In the genomic region with DNA sequence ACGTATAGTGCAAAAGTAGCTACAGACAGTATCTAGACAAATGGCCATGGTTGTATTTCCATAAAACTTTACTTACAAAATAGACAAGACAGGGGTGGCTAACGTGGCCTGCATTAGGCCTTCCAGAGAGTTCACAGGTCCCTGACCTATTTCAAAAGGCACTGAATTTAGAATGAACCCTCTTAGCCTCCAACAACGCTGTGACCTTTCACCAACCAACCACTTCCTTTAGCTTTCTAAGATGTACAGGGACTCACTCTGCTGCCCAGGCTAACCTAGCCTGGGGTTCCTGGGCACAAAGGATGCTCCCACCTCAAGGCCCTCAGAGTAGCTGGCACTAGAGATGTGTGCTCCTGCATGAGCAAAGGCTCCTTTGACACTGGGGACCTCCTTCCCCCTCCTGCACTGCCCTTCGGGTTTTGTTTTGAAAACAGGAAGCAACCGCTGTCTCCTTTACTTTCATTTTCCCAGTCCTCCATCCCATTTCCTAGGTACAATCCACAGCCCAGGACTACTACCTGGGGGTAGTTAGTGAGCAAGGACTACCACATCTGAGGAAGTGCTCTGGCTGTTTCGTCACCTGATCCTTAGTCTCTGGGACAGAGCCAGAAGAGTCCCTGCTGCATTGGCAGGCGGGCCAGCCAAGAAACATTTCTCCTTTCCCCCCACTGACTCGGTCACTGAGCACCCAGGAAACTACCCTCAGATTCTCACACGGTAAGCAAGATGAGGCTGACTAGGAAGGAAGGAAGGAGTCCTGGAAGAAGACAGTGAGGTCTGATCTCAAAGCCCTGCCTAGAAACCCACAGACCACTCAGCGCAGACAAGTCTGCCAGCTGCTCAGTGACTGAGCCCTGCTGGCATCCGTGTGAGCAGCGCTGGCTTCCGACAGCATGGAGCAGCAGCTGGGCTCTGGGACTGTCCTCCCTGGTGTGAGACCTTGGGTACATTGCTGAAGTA, we compare ENCODE assay signal across 8 mouse cellular contexts. TPM values are rescaled to one million over a fixed set of nuclear protein-coding genes. Genes with fewer than 3 reads are reported as not detected.
DNase-seq lines count a peak whose midpoint lies in the region; ATAC-seq lines count a peak whose summit lies in the region.

No protein-coding gene starts in this region.

- no peaks in the 10 kb centered on the region for H3K27me3 ChIP-seq in embryonic facial prominence, embryonic 11.5 days (ENCODE audit: control insufficient read depth, insufficient read depth, low read length)
- H3K27me3 ChIP-seq in embryonic facial prominence, embryonic 10.5 days (replicated peaks; ENCODE audit: low read depth, poor library complexity, severe bottlenecking), result no peaks in the 10 kb centered on the region
- no peaks in the 10 kb centered on the region for H3K27me3 ChIP-seq in heart, embryonic 12.5 days (replicated peaks)
- no peaks in the 10 kb centered on the region for H3K27me3 ChIP-seq in liver, embryonic 13.5 days

- no peak overlapping the region for H3K4me2 ChIP-seq in embryonic facial prominence, embryonic 11.5 days (ENCODE audit: low read depth, low read length)
- peak overlapping the region; percentile 48 for H3K4me2 ChIP-seq in heart, embryonic 12.5 days
- H3K4me2 ChIP-seq in liver, embryonic 13.5 days, result peak overlapping the region; percentile 67

- ATAC-seq in embryonic facial prominence, embryonic 11.5 days (replicated peaks; ENCODE audit: insufficient number of reproducible peaks, low FRiP score, low TSS enrichment, low read depth), result 0 out of 2 replicates have a peak, but pooled peaks have one; percentile 39
- ATAC-seq in heart, embryonic 12.5 days (ENCODE audit: insufficient number of reproducible peaks, low FRiP score), result no peak
- ATAC-seq in liver, embryonic 13.5 days (ENCODE audit: low read depth), result peak; percentile 64

- no peaks in the 10 kb centered on the region for H3K4me1 ChIP-seq in embryonic facial prominence, embryonic 11.5 days (ENCODE audit: control insufficient read depth, insufficient read depth, low read length)
- peaks cover 17% of the 10 kb centered on the region for H3K4me1 ChIP-seq in embryonic facial prominence, embryonic 10.5 days
- H3K4me1 ChIP-seq in heart, embryonic 12.5 days (replicated peaks), result peaks cover 10% of the 10 kb centered on the region
- H3K4me1 ChIP-seq in liver, embryonic 13.5 days (replicated peaks), result peaks cover 22% of the 10 kb centered on the region

- H3K36me3 ChIP-seq in embryonic facial prominence, embryonic 11.5 days (replicated peaks; ENCODE audit: control insufficient read depth, insufficient read depth, low read depth, low read length), result no peaks in the 10 kb centered on the region
- H3K36me3 ChIP-seq in embryonic facial prominence, embryonic 10.5 days (replicated peaks), result no peaks in the 10 kb centered on the region
- no peaks in the 10 kb centered on the region for H3K36me3 ChIP-seq in heart, embryonic 12.5 days
- no peaks in the 10 kb centered on the region for H3K36me3 ChIP-seq in liver, embryonic 13.5 days

- WGBS in embryonic facial prominence, embryonic 11.5 days, result 50% methylated on average over 13 of the region's 13 CpGs
- 47% methylated on average over 13 of the region's 13 CpGs for WGBS in embryonic facial prominence, embryonic 10.5 days
- 44% methylated on average over 13 of the region's 13 CpGs for WGBS in heart, embryonic 12.5 days
- WGBS in liver, embryonic 13.5 days (ENCODE audit: insufficient replicate concordance), result 25% methylated on average over 13 of the region's 13 CpGs

- H3K4me3 ChIP-seq in embryonic facial prominence, embryonic 11.5 days (ENCODE audit: low read depth, low read length), result no peak overlapping the region
- H3K4me3 ChIP-seq in embryonic facial prominence, embryonic 10.5 days, result no peak overlapping the region
- H3K4me3 ChIP-seq in heart, embryonic 12.5 days, result peak overlapping the region; percentile 4; the same call in 1 of the 2 replicates
- H3K4me3 ChIP-seq in liver, embryonic 13.5 days (replicated peaks), result peak overlapping the region; percentile 52

- H3K27ac ChIP-seq in embryonic facial prominence, embryonic 11.5 days (replicated peaks; ENCODE audit: low read depth, low read length), result no peak overlapping the region
- H3K27ac ChIP-seq in embryonic facial prominence, embryonic 10.5 days (replicated peaks), result no peak overlapping the region
- no peak overlapping the region for H3K27ac ChIP-seq in heart, embryonic 12.5 days (ENCODE audit: poor library complexity, severe bottlenecking)
- peak overlapping the region; percentile 1 for H3K27ac ChIP-seq in liver, embryonic 13.5 days

- DNase-seq in embryonic facial prominence, embryonic 11.5 days (ENCODE audit: low spot score), result no peak
- no peak for DNase-seq in embryonic facial prominence, embryonic 10.5 days (ENCODE audit: low spot score)
- peak; percentile 7 for DNase-seq in urinary bladder, postnatal 14 days (ENCODE audit: low spot score)
- no peak for DNase-seq in urinary bladder, adult 2 months (ENCODE audit: low spot score)
- DNase-seq in liver, embryonic 13.5 days, result no peak
- DNase-seq in spleen, postnatal 10 days (ENCODE audit: low spot score in 2 of 2), result peak; percentile 44 to 49
- DNase-seq in right cerebral cortex, postnatal 4 days, result no peak

- no peaks in the 10 kb centered on the region for H3K9me3 ChIP-seq in embryonic facial prominence, embryonic 11.5 days (replicated peaks; ENCODE audit: control insufficient read depth, low read length)
- no peaks in the 10 kb centered on the region for H3K9me3 ChIP-seq in embryonic facial prominence, embryonic 10.5 days
- H3K9me3 ChIP-seq in heart, embryonic 12.5 days (replicated peaks), result no peaks in the 10 kb centered on the region
- no peaks in the 10 kb centered on the region for H3K9me3 ChIP-seq in liver, embryonic 13.5 days (replicated peaks)

- H3K9ac ChIP-seq in embryonic facial prominence, embryonic 11.5 days (replicated peaks; ENCODE audit: low read length), result no peak overlapping the region
- H3K9ac ChIP-seq in heart, embryonic 12.5 days, result peak overlapping the region; percentile 17; the same call in 1 of the 2 replicates
- peak overlapping the region; percentile 67 for H3K9ac ChIP-seq in liver, embryonic 13.5 days

RNA-seq across cellular contexts. Expression of a gene that starts 8.9 kb away (rescaled TPM):
- 3.1 and 6.0 TPM in 2 replicates for polyA plus RNA-seq in embryonic facial prominence, embryonic 11.5 days (2014; fragmentation: Nextera tagmentation; extraction: Ambion mirVana)
- polyA plus RNA-seq in embryonic facial prominence, embryonic 10.5 days (2016; fragmentation: Nextera tagmentation; extraction: Ambion mirVana), result 1.6 and 2.4 TPM in 2 replicates
- 6.2 and 7.0 TPM in 2 replicates for polyA plus RNA-seq in urinary bladder, adult 2 months (2012; rRNA removed)
- 1.2 and 2.2 TPM in 2 replicates for polyA plus RNA-seq in heart, embryonic 12.5 days (2016; fragmentation: Nextera tagmentation; extraction: Ambion mirVana)
- 2.8 and 3.4 TPM in 2 replicates for polyA plus RNA-seq in liver, embryonic 13.5 days (2015; fragmentation: Nextera tagmentation; extraction: Ambion mirVana)

Comparison
In these comparisons a context has a peak if more than half of its experiments do, and no peak if none do; other contexts are left out.
1. DNase-seq: peak in urinary bladder, postnatal 14 days (single experiment) and spleen, postnatal 10 days (2 of 2); none in embryonic facial prominence, embryonic 11.5 days (single experiment), embryonic facial prominence, embryonic 10.5 days (single experiment), urinary bladder, adult 2 months (single experiment), liver, embryonic 13.5 days (single experiment) and right cerebral cortex, postnatal 4 days (single experiment).
2. H3K4me3 ChIP-seq: peak in heart, embryonic 12.5 days (single experiment) and liver, embryonic 13.5 days (single experiment); none in embryonic facial prominence, embryonic 11.5 days (single experiment) and embryonic facial prominence, embryonic 10.5 days (single experiment).